Mouse (Mus musculus) layer of hippocampus, postnatal 36 days (tissue): ENCODE data around the gene Tacc2. TPM values are rescaled to one million over a fixed set of nuclear protein-coding genes. Genes with fewer than 3 reads are reported as not detected.

ENCODE experiments used
- DNase-seq, 2 experiments: peaks; one replicate each; pipeline ENCODE4 v3.0.0; 2022
- total RNA-seq, 2 experiments: library from RNA; stranded (reverse); gene quantifications; 2 replicates each; pipeline ENCODE4 v1.2.3; 2021

Tacc2 gene
- total RNA-seq, 2 experiments from 2014 or later = 73.1 to 82.4 TPM

GRCm38 (mm10) chr7:130691931-130692330, 114.7 kb downstream of the Tacc2 start:
- no peak for DNase-seq

GRCm38 (mm10) chr7:130692392-130692942, 115.2 kb downstream of the Tacc2 start:
- peak; percentile 68 to 74 for DNase-seq

- peak; percentile 49 to 55 for DNase-seq
These were observed 115.9 kb downstream of the Tacc2 start for GRCm38 (mm10) chr7:130692943-130693799.

- DNase-seq = no peak
These were observed 116.6 kb downstream of the Tacc2 start for GRCm38 (mm10) chr7:130693800-130694193.

GRCm38 (mm10) chr7:130695669-130696338, 118.6 kb downstream of the Tacc2 start:
- DNase-seq = no peak

- DNase-seq = peak; percentile 29 to 32
These were observed 119.4 kb downstream of the Tacc2 start for GRCm38 (mm10) chr7:130696347-130697234.

- DNase-seq = no peak
These were observed 121.2 kb downstream of the Tacc2 start for GRCm38 (mm10) chr7:130698480-130698879.

- no peak for DNase-seq
These were observed 124.1 kb downstream of the Tacc2 start for GRCm38 (mm10) chr7:130701336-130701735.

GRCm38 (mm10) chr7:130705230-130705629, 128.0 kb downstream of the Tacc2 start:
- no peak for DNase-seq

- DNase-seq = no peak
These were observed 131.7 kb downstream of the Tacc2 start for GRCm38 (mm10) chr7:130708940-130709339.

- DNase-seq = no peak
These were observed 132.4 kb downstream of the Tacc2 start for GRCm38 (mm10) chr7:130709372-130710274.

GRCm38 (mm10) chr7:130711851-130712250, 134.6 kb downstream of the Tacc2 start:
- DNase-seq = no peak

- no peak for DNase-seq
These were observed 136.1 kb downstream of the Tacc2 start for GRCm38 (mm10) chr7:130713319-130713718.

GRCm38 (mm10) chr7:130715467-130715866, 138.2 kb downstream of the Tacc2 start:
- no peak for DNase-seq

GRCm38 (mm10) chr7:130716341-130716740, 139.1 kb downstream of the Tacc2 start:
- no peak for DNase-seq

- DNase-seq = no peak
These were observed 139.8 kb downstream of the Tacc2 start for GRCm38 (mm10) chr7:130716989-130717388.

- DNase-seq = no peak
These were observed 142.8 kb downstream of the Tacc2 start for GRCm38 (mm10) chr7:130719931-130720598.

GRCm38 (mm10) chr7:130720646-130721335, 143.6 kb downstream of the Tacc2 start:
- no peak for DNase-seq

- peak; percentile 52 to 56 for DNase-seq
These were observed 148.9 kb downstream of the Tacc2 start for GRCm38 (mm10) chr7:130726185-130726584.
